Mouse (Mus musculus): ENCODE results near the gene Prkaa2. TPM values are rescaled to one million over a fixed set of nuclear protein-coding genes. Genes with fewer than 3 reads are reported as not detected.

Prkaa2 gene
- 5.5 and 6.3 TPM in 2 replicates for polyA plus RNA-seq (2016; fragmentation: Nextera tagmentation; extraction: Ambion mirVana)

- Histone ChIP-seq H3K36me3 (replicated peaks) (no peaks in the 10 kb centered on the region), H3K27me3 (peaks cover 12% of the 10 kb centered on the region; the same call in 1 of the 2 replicates), H3K4me2 (peak within 1 kb of the TSS; percentile 87), H3K27ac (peak within 1 kb of the TSS; percentile 39; the same call in 1 of the 2 replicates), H3K9me3 (no peaks in the 10 kb centered on the region), H3K4me3 (replicated peaks) (peak within 1 kb of the TSS; percentile 62), H3K4me1 (peaks cover 14% of the 10 kb centered on the region), H3K9ac (peak within 1 kb of the TSS; percentile 77)
- ATAC-seq (ENCODE audit: low FRiP score): peak; percentile 94
- under 1% methylated on average over 73 of the region's 80 CpGs for WGBS
Observed at GRCm38 (mm10) chr4:105109199-105109989, at the start of gene Prkaa2. Gene Prkaa2, minus strand, starts transcription at chr4:105109890.

GRCm38 (mm10) chr4:105159531-105159870 is 49.8 kb upstream of the Prkaa2 start:
- Histone ChIP-seq H3K4me3 (replicated peaks) (peak overlapping the region; percentile 96), H3K27me3 (no peaks in the 10 kb centered on the region), H3K9me3 (no peaks in the 10 kb centered on the region), H3K9ac (peak overlapping the region; percentile 99), H3K4me2 (peak overlapping the region; percentile 66), H3K4me1 (peaks cover 48% of the 10 kb centered on the region), H3K27ac (peak overlapping the region; percentile 98; the same call in 1 of the 2 replicates), H3K36me3 (replicated peaks) (peaks cover 16% of the 10 kb centered on the region)
- ATAC-seq (ENCODE audit: low FRiP score): no peak
- 12% methylated on average over 6 of the region's 6 CpGs for WGBS

- Histone ChIP-seq H3K27ac (peak overlapping the region; percentile 98), H3K27me3 (no peaks in the 10 kb centered on the region), H3K4me3 (replicated peaks) (peak overlapping the region; percentile 96), H3K9ac (peak overlapping the region; percentile 99), H3K4me2 (peak overlapping the region; percentile 66), H3K9me3 (no peaks in the 10 kb centered on the region), H3K36me3 (replicated peaks) (peaks cover 16% of the 10 kb centered on the region), H3K4me1 (peaks cover 47% of the 10 kb centered on the region)
- WGBS: under 1% methylated on average over 18 of the region's 18 CpGs
- ATAC-seq (ENCODE audit: low FRiP score): no peak
Observed at GRCm38 (mm10) chr4:105158651-105159530, 49.2 kb upstream of the Prkaa2 start.

- Histone ChIP-seq H3K27ac (peak overlapping the region; percentile 98), H3K27me3 (no peaks in the 10 kb centered on the region), H3K4me2 (peak overlapping the region; percentile 66), H3K9me3 (no peaks in the 10 kb centered on the region), H3K9ac (peak overlapping the region; percentile 99), H3K4me3 (replicated peaks) (peak overlapping the region; percentile 96), H3K36me3 (replicated peaks) (peaks cover 16% of the 10 kb centered on the region), H3K4me1 (peaks cover 43% of the 10 kb centered on the region)
- ATAC-seq (ENCODE audit: low FRiP score): peak; percentile 72
- under 1% methylated on average over 26 of the region's 26 CpGs for WGBS
Observed at GRCm38 (mm10) chr4:105158169-105158555, 48.5 kb upstream of the Prkaa2 start.

GRCm38 (mm10) chr4:105157276-105158168 is 47.8 kb upstream of the Prkaa2 start, which contains the start of gene Plpp3:
Gene Plpp3, plus strand, starts transcription at chr4:105157347.
- Histone ChIP-seq H3K9ac (peak within 1 kb of the TSS; percentile 99), H3K36me3 (replicated peaks) (peaks cover 16% of the 10 kb centered on the region), H3K27ac (peak within 1 kb of the TSS; percentile 98), H3K9me3 (no peaks in the 10 kb centered on the region), H3K4me2 (peak within 1 kb of the TSS; percentile 66), H3K27me3 (no peaks in the 10 kb centered on the region), H3K4me3 (replicated peaks) (peak within 1 kb of the TSS; percentile 96), H3K4me1 (peaks cover 37% of the 10 kb centered on the region)
- ATAC-seq (ENCODE audit: low FRiP score): peak; percentile 85
- under 1% methylated on average over 76 of the region's 77 CpGs for WGBS

GRCm38 (mm10) chr4:105156955-105157275 is 47.2 kb upstream of the Prkaa2 start:
- peak overlapping the region; percentile 66 for H3K4me2 ChIP-seq
- H3K27ac ChIP-seq: peak overlapping the region; percentile 98
- H3K36me3 ChIP-seq (replicated peaks): peaks cover 13% of the 10 kb centered on the region
- peak; percentile 9; the same call in 1 of the 2 replicates for ATAC-seq (ENCODE audit: low FRiP score)
- H3K27me3 ChIP-seq: no peaks in the 10 kb centered on the region
- H3K9ac ChIP-seq: no peak overlapping the region
- H3K4me3 ChIP-seq (replicated peaks): peak overlapping the region; percentile 96
- WGBS: 0% methylated on average over 4 of the region's 4 CpGs
- H3K9me3 ChIP-seq: no peaks in the 10 kb centered on the region
- peaks cover 33% of the 10 kb centered on the region for H3K4me1 ChIP-seq

GRCm38 (mm10) chr4:105156281-105156680 is 46.6 kb upstream of the Prkaa2 start:
- no peaks in the 10 kb centered on the region for H3K9me3 ChIP-seq
- peaks cover 28% of the 10 kb centered on the region for H3K4me1 ChIP-seq
- no peaks in the 10 kb centered on the region for H3K27me3 ChIP-seq
- H3K4me3 ChIP-seq (replicated peaks): no peak overlapping the region
- peaks cover 7% of the 10 kb centered on the region; the same call in 1 of the 2 replicates for H3K36me3 ChIP-seq (replicated peaks)
- WGBS: 83% methylated on average over 7 of the region's 7 CpGs
- ATAC-seq (ENCODE audit: low FRiP score): no peak
- no peak overlapping the region for H3K9ac ChIP-seq
- peak overlapping the region; percentile 66; the same call in 1 of the 2 replicates for H3K4me2 ChIP-seq
- H3K27ac ChIP-seq: peak overlapping the region; percentile 98; the same call in 1 of the 2 replicates

- Histone ChIP-seq H3K4me3 (replicated peaks) (no peak overlapping the region), H3K4me1 (peaks cover 2% of the 10 kb centered on the region; the same call in 1 of the 2 replicates), H3K4me2 (no peak overlapping the region), H3K27ac (no peak overlapping the region), H3K36me3 (replicated peaks) (no peaks in the 10 kb centered on the region), H3K27me3 (no peaks in the 10 kb centered on the region), H3K9me3 (no peaks in the 10 kb centered on the region), H3K9ac (no peak overlapping the region)
- 85% methylated on average over 3 of the region's 3 CpGs for WGBS
- no peak for ATAC-seq (ENCODE audit: low FRiP score)
Observed at GRCm38 (mm10) chr4:105153227-105153626, 43.5 kb upstream of the Prkaa2 start.

- Histone ChIP-seq H3K9ac (no peak overlapping the region), H3K27ac (no peak overlapping the region), H3K4me1 (peaks cover 2% of the 10 kb centered on the region; the same call in 1 of the 2 replicates), H3K9me3 (no peaks in the 10 kb centered on the region), H3K27me3 (no peaks in the 10 kb centered on the region), H3K4me2 (no peak overlapping the region), H3K4me3 (replicated peaks) (no peak overlapping the region), H3K36me3 (replicated peaks) (no peaks in the 10 kb centered on the region)
- ATAC-seq (ENCODE audit: low FRiP score): peak; percentile 57; the same call in 1 of the 2 replicates
- WGBS: 42% methylated on average over 14 of the region's 14 CpGs
Observed at GRCm38 (mm10) chr4:105151911-105152690, 42.4 kb upstream of the Prkaa2 start.

- H3K4me2 ChIP-seq: no peak overlapping the region
- H3K9ac ChIP-seq: no peak overlapping the region
- ATAC-seq (ENCODE audit: low FRiP score): no peak
- H3K36me3 ChIP-seq (replicated peaks): no peaks in the 10 kb centered on the region
- no peak overlapping the region for H3K27ac ChIP-seq
- no peaks in the 10 kb centered on the region for H3K9me3 ChIP-seq
- WGBS: 89% methylated on average over 7 of the region's 7 CpGs
- no peaks in the 10 kb centered on the region for H3K27me3 ChIP-seq
- no peak overlapping the region for H3K4me3 ChIP-seq (replicated peaks)
- peaks cover 2% of the 10 kb centered on the region; the same call in 1 of the 2 replicates for H3K4me1 ChIP-seq
Observed at GRCm38 (mm10) chr4:105149492-105149891, 39.8 kb upstream of the Prkaa2 start.

Data from forebrain, embryonic 12.5 days (tissue).